11 mouse cellular contexts compared by ENCODE assay signal in genomic region chr7:92950775-92951174, GRCm38 (mm10).
DNase-seq lines count a peak whose midpoint lies in the region; ATAC-seq lines count a peak whose summit lies in the region.
"Had no signal": no experiment of that assay in that cellular context is flagged by ENCODE, and none has a peak within 500 bp of the region (broad histone marks: within the 10 kb centered on the region; RNA-seq: fewer than 3 reads in every experiment).

No protein-coding gene starts in this region.

- no peak overlapping the region for H3K9ac ChIP-seq in liver, embryonic 11.5 days (ENCODE audit: low read depth, low read length)
- H3K9ac ChIP-seq in liver, embryonic 12.5 days = no peak overlapping the region
- H3K9ac ChIP-seq: limb, embryonic 15.5 days had no signal

- WGBS in liver, embryonic 11.5 days = 62% methylated on average over 3 of the region's 3 CpGs
- 39% methylated on average over 3 of the region's 3 CpGs for WGBS in liver, embryonic 12.5 days (ENCODE audit: insufficient replicate concordance)

- H3K9me3 ChIP-seq in liver, embryonic 11.5 days (ENCODE audit: control insufficient read depth, low read length) = no peaks in the 10 kb centered on the region
- H3K9me3 ChIP-seq in liver, embryonic 12.5 days (replicated peaks) = no peaks in the 10 kb centered on the region
- H3K9me3 ChIP-seq: limb, embryonic 15.5 days had no signal

- no peak overlapping the region for H3K4me2 ChIP-seq in liver, embryonic 11.5 days
- H3K4me2 ChIP-seq in liver, embryonic 12.5 days = no peak overlapping the region
- H3K4me2 ChIP-seq: limb, embryonic 15.5 days had no signal

- no peaks in the 10 kb centered on the region for H3K27me3 ChIP-seq in liver, embryonic 11.5 days (replicated peaks; ENCODE audit: control insufficient read depth, insufficient read depth, low read length)
- H3K27me3 ChIP-seq in liver, embryonic 12.5 days (replicated peaks) = no peaks in the 10 kb centered on the region
- H3K27me3 ChIP-seq: limb, embryonic 15.5 days had no signal

- peak; percentile 32 for DNase-seq in adrenal gland, adult 2 months
- no peak for DNase-seq in adrenal gland, adult 18-20 months (ENCODE audit: low spot score in 2 of 2)
- no peak for DNase-seq in liver, embryonic 11.5 days (ENCODE audit: low spot score)
- DNase-seq in kidney, postnatal 14 days = peak; percentile 64
- peak; percentile 27 for DNase-seq in lung, postnatal 36 days
- no peak for DNase-seq in urinary bladder, postnatal 36 days (ENCODE audit: low spot score in 2 of 2)
- DNase-seq in right cerebral cortex, postnatal 10 days (ENCODE audit: low spot score in 2 of 2) = no peak
- DNase-seq: cerebellum, adult 2 months; right cerebral cortex, postnatal 4 days had no signal

- H3K36me3 ChIP-seq in liver, embryonic 11.5 days (ENCODE audit: control insufficient read depth, insufficient read depth, low read length) = no peaks in the 10 kb centered on the region
- H3K36me3 ChIP-seq in liver, embryonic 12.5 days = no peaks in the 10 kb centered on the region
- H3K36me3 ChIP-seq: limb, embryonic 15.5 days had no signal

- H3K4me3 ChIP-seq in liver, embryonic 11.5 days (ENCODE audit: low read depth, low read length) = no peak overlapping the region
- H3K4me3 ChIP-seq in liver, embryonic 12.5 days = no peak overlapping the region
- H3K4me3 ChIP-seq: limb, embryonic 15.5 days had no signal

- no peak overlapping the region for H3K27ac ChIP-seq in liver, embryonic 11.5 days (ENCODE audit: low read depth, low read length)
- H3K27ac ChIP-seq in liver, embryonic 12.5 days = no peak overlapping the region
- H3K27ac ChIP-seq: limb, embryonic 15.5 days had no signal

- ATAC-seq in liver, embryonic 11.5 days (replicated peaks; ENCODE audit: low FRiP score) = 0 out of 2 replicates have a peak, but pooled peaks have one; percentile 18
- no peak; the same call in 1 of the 2 replicates for ATAC-seq in liver, embryonic 12.5 days

- no peaks in the 10 kb centered on the region for H3K4me1 ChIP-seq in liver, embryonic 11.5 days (replicated peaks; ENCODE audit: control insufficient read depth, insufficient read depth, low read length)
- H3K4me1 ChIP-seq in liver, embryonic 12.5 days = no peaks in the 10 kb centered on the region
- H3K4me1 ChIP-seq: limb, embryonic 15.5 days had no signal

Comparison
In these comparisons a context has a peak if more than half of its experiments do, and no peak if none do; other contexts are left out.
1. DNase-seq: peak in adrenal gland, adult 2 months (single experiment), kidney, postnatal 14 days (single experiment) and lung, postnatal 36 days (single experiment); none in adrenal gland, adult 18-20 months (0 of 2), liver, embryonic 11.5 days (single experiment), urinary bladder, postnatal 36 days (0 of 2) and right cerebral cortex, postnatal 10 days (0 of 2).